Mouse (Mus musculus): ENCODE results near the gene Ugcg. TPM values are rescaled to one million over a fixed set of nuclear protein-coding genes. Genes with fewer than 3 reads are reported as not detected.

Gene Ugcg
- total and polyA plus RNA-seq, 2 experiments from 2014 or later: 22.8 to 68.5 TPM

- H3K4me3 ChIP-seq (ENCODE audit: low read depth, low read length): no peak overlapping the region
- H3K9ac ChIP-seq (replicated peaks; ENCODE audit: low read length, poor library complexity, severe bottlenecking): no peak overlapping the region
- no peak overlapping the region for H3K27ac ChIP-seq (ENCODE audit: low read depth, low read length)
- ATAC-seq (ENCODE audit: low FRiP score): no peak
- WGBS: 91% methylated on average over 5 of the region's 5 CpGs
- no peaks in the 10 kb centered on the region for H3K4me1 ChIP-seq (ENCODE audit: insufficient read depth, low read length)
- no peaks in the 10 kb centered on the region for H3K9me3 ChIP-seq (ENCODE audit: low read length)
- DNase-seq (ENCODE audit: low spot score): no peak
- no peak for TF ChIP-seq CTCF (IDR thresholded peaks at IDR 0.05)
- H3K4me2 ChIP-seq (ENCODE audit: low read depth, low read length, poor library complexity, severe bottlenecking): no peak overlapping the region
- no peaks in the 10 kb centered on the region for H3K27me3 ChIP-seq (ENCODE audit: insufficient read depth, low read length)
- no peaks in the 10 kb centered on the region for H3K36me3 ChIP-seq (ENCODE audit: insufficient read depth, low read length)
Measured at GRCm38 (mm10) chr4:59253055-59253434, 64.0 kb downstream of the Ugcg start.

- no peak for TF ChIP-seq CTCF (IDR thresholded peaks at IDR 0.05)
- ATAC-seq (ENCODE audit: low FRiP score) (no peak), DNase-seq (ENCODE audit: low spot score) (no peak)
- H3K36me3 ChIP-seq (ENCODE audit: insufficient read depth, low read length): no peaks in the 10 kb centered on the region
- H3K4me3 ChIP-seq (ENCODE audit: low read depth, low read length): no peak overlapping the region
- H3K9ac ChIP-seq (replicated peaks; ENCODE audit: low read length, poor library complexity, severe bottlenecking): no peak overlapping the region
- H3K4me1 ChIP-seq (ENCODE audit: insufficient read depth, low read length): no peaks in the 10 kb centered on the region
- no peaks in the 10 kb centered on the region for H3K9me3 ChIP-seq (ENCODE audit: low read length)
- no peaks in the 10 kb centered on the region for H3K27me3 ChIP-seq (ENCODE audit: insufficient read depth, low read length)
- no peak overlapping the region for H3K27ac ChIP-seq (ENCODE audit: low read depth, low read length)
- no peak overlapping the region for H3K4me2 ChIP-seq (ENCODE audit: low read depth, low read length, poor library complexity, severe bottlenecking)
- 90% methylated on average over 6 of the region's 6 CpGs for WGBS
Measured at GRCm38 (mm10) chr4:59254397-59254796, 65.3 kb downstream of the Ugcg start.

GRCm38 (mm10) chr4:59255988-59256387 is 66.9 kb downstream of the Ugcg start:
- Histone ChIP-seq H3K27ac (ENCODE audit: low read depth, low read length) (no peak overlapping the region), H3K4me3 (ENCODE audit: low read depth, low read length) (no peak overlapping the region), H3K9me3 (ENCODE audit: low read length) (no peaks in the 10 kb centered on the region), H3K36me3 (ENCODE audit: insufficient read depth, low read length) (no peaks in the 10 kb centered on the region), H3K4me2 (ENCODE audit: low read depth, low read length, poor library complexity, severe bottlenecking) (no peak overlapping the region), H3K27me3 (ENCODE audit: insufficient read depth, low read length) (no peaks in the 10 kb centered on the region), H3K9ac (replicated peaks; ENCODE audit: low read length, poor library complexity, severe bottlenecking) (no peak overlapping the region), H3K4me1 (ENCODE audit: insufficient read depth, low read length) (no peaks in the 10 kb centered on the region)
- TF ChIP-seq CTCF (IDR thresholded peaks at IDR 0.05): no peak
- DNase-seq (ENCODE audit: low spot score) (no peak), ATAC-seq (ENCODE audit: low FRiP score) (no peak)
- 72% methylated on average over 5 of the region's 5 CpGs for WGBS

- Histone ChIP-seq H3K4me1 (ENCODE audit: insufficient read depth, low read length) (no peaks in the 10 kb centered on the region), H3K27me3 (ENCODE audit: insufficient read depth, low read length) (no peaks in the 10 kb centered on the region), H3K27ac (ENCODE audit: low read depth, low read length) (no peak overlapping the region), H3K9me3 (ENCODE audit: low read length) (no peaks in the 10 kb centered on the region), H3K4me3 (ENCODE audit: low read depth, low read length) (no peak overlapping the region), H3K9ac (replicated peaks; ENCODE audit: low read length, poor library complexity, severe bottlenecking) (no peak overlapping the region), H3K36me3 (ENCODE audit: insufficient read depth, low read length) (no peaks in the 10 kb centered on the region), H3K4me2 (ENCODE audit: low read depth, low read length, poor library complexity, severe bottlenecking) (no peak overlapping the region)
- no peak for ATAC-seq (ENCODE audit: low FRiP score)
- no peak for DNase-seq (ENCODE audit: low spot score)
- TF ChIP-seq CTCF (IDR thresholded peaks at IDR 0.05): no peak
- WGBS: 20% methylated on average over 3 of the region's 3 CpGs
Measured at GRCm38 (mm10) chr4:59257866-59258265, 68.8 kb downstream of the Ugcg start.

- WGBS: 73% methylated on average over 2 of the region's 2 CpGs
- Histone ChIP-seq H3K4me1 (ENCODE audit: insufficient read depth, low read length) (no peaks in the 10 kb centered on the region), H3K27ac (ENCODE audit: low read depth, low read length) (no peak overlapping the region), H3K9ac (replicated peaks; ENCODE audit: low read length, poor library complexity, severe bottlenecking) (no peak overlapping the region), H3K27me3 (ENCODE audit: insufficient read depth, low read length) (no peaks in the 10 kb centered on the region), H3K4me2 (ENCODE audit: low read depth, low read length, poor library complexity, severe bottlenecking) (no peak overlapping the region), H3K4me3 (ENCODE audit: low read depth, low read length) (no peak overlapping the region), H3K9me3 (ENCODE audit: low read length) (no peaks in the 10 kb centered on the region), H3K36me3 (ENCODE audit: insufficient read depth, low read length) (no peaks in the 10 kb centered on the region)
- DNase-seq (ENCODE audit: low spot score) (no peak), ATAC-seq (ENCODE audit: low FRiP score) (no peak)
- no peak for TF ChIP-seq CTCF (IDR thresholded peaks at IDR 0.05)
Measured at GRCm38 (mm10) chr4:59258771-59259170, 69.7 kb downstream of the Ugcg start.

- Histone ChIP-seq H3K36me3 (ENCODE audit: insufficient read depth, low read length) (no peaks in the 10 kb centered on the region), H3K9ac (replicated peaks; ENCODE audit: low read length, poor library complexity, severe bottlenecking) (no peak overlapping the region), H3K4me2 (ENCODE audit: low read depth, low read length, poor library complexity, severe bottlenecking) (no peak overlapping the region), H3K27me3 (ENCODE audit: insufficient read depth, low read length) (no peaks in the 10 kb centered on the region), H3K4me1 (ENCODE audit: insufficient read depth, low read length) (no peaks in the 10 kb centered on the region), H3K27ac (ENCODE audit: low read depth, low read length) (no peak overlapping the region), H3K9me3 (ENCODE audit: low read length) (no peaks in the 10 kb centered on the region), H3K4me3 (ENCODE audit: low read depth, low read length) (no peak overlapping the region)
- 81% methylated on average over 1 of the region's 1 CpGs for WGBS
- TF ChIP-seq CTCF (IDR thresholded peaks at IDR 0.05): no peak
- no peak for ATAC-seq (ENCODE audit: low FRiP score)
- DNase-seq (ENCODE audit: low spot score): no peak
Measured at GRCm38 (mm10) chr4:59259806-59260205, 70.7 kb downstream of the Ugcg start.
